Mouse (Mus musculus): Measurements from ENCODE around the gene Rpl37a. TPM values are rescaled to one million over a fixed set of nuclear protein-coding genes. Genes with fewer than 3 reads are reported as not detected.
A peak's percentile ranks its signal among the peaks of the same experiment; 100 is the strongest.

Rpl37a gene
- polyA plus RNA-seq, 2 experiments, result 1,768 to 2,315 TPM

GRCm38 (mm10) chr1:72744816-72745506 lies 33.9 kb downstream of the Rpl37a start:
- H3K27ac ChIP-seq (replicated peaks; ENCODE audit: low read depth, low read length), result 0 out of 2 replicates have a peak overlapping the region, but pooled peaks have one; percentile 34
- DNase-seq (ENCODE audit: low spot score) (no peak), ATAC-seq (ENCODE audit: low FRiP score, low read depth) (no peak)
- H3K9me3 ChIP-seq (ENCODE audit: control insufficient read depth, low read length), result no peaks in the 10 kb centered on the region
- H3K36me3 ChIP-seq (ENCODE audit: control insufficient read depth, insufficient read depth, low read length), result no peaks in the 10 kb centered on the region
- 0 out of 2 replicates have a peak, but pooled peaks cover 6% of the 10 kb centered on the region for H3K4me1 ChIP-seq (ENCODE audit: control insufficient read depth, insufficient read depth, low read length)
- H3K9ac ChIP-seq (ENCODE audit: low read depth, low read length, severe bottlenecking), result no peak overlapping the region
- H3K4me2 ChIP-seq (replicated peaks; ENCODE audit: low read depth, low read length, severe bottlenecking), result no peak overlapping the region
- no peak overlapping the region for H3K4me3 ChIP-seq (replicated peaks; ENCODE audit: low read length)
- no peak for TF ChIP-seq POLR2A (IDR thresholded peaks at IDR 0.05; ENCODE audit: borderline replicate concordance, extremely low read depth, insufficient read depth, insufficient read length)
- 49% methylated on average over 8 of the region's 8 CpGs for WGBS
- no peaks in the 10 kb centered on the region for H3K27me3 ChIP-seq (ENCODE audit: control insufficient read depth, insufficient read depth, low read length)

- WGBS, result 62% methylated on average over 7 of the region's 7 CpGs
- Histone ChIP-seq H3K27me3 (ENCODE audit: control insufficient read depth, insufficient read depth, low read length) (no peaks in the 10 kb centered on the region), H3K27ac (replicated peaks; ENCODE audit: low read depth, low read length) (no peak overlapping the region), H3K4me3 (replicated peaks; ENCODE audit: low read length) (no peak overlapping the region), H3K9me3 (ENCODE audit: control insufficient read depth, low read length) (no peaks in the 10 kb centered on the region), H3K9ac (ENCODE audit: low read depth, low read length, severe bottlenecking) (no peak overlapping the region), H3K4me1 (ENCODE audit: control insufficient read depth, insufficient read depth, low read length) (peaks cover 8% of the 10 kb centered on the region), H3K4me2 (replicated peaks; ENCODE audit: low read depth, low read length, severe bottlenecking) (no peak overlapping the region), H3K36me3 (ENCODE audit: control insufficient read depth, insufficient read depth, low read length) (no peaks in the 10 kb centered on the region)
- no peak for ATAC-seq (ENCODE audit: low FRiP score, low read depth)
- peak; percentile 64 for DNase-seq (ENCODE audit: low spot score)
- TF ChIP-seq POLR2A (IDR thresholded peaks at IDR 0.05; ENCODE audit: borderline replicate concordance, extremely low read depth, insufficient read depth, insufficient read length), result no peak
Observed at GRCm38 (mm10) chr1:72746382-72746781, 35.3 kb downstream of the Rpl37a start.

GRCm38 (mm10) chr1:72751371-72751781 lies 40.3 kb downstream of the Rpl37a start:
- H3K27ac ChIP-seq (replicated peaks; ENCODE audit: low read depth, low read length), result no peak overlapping the region
- ATAC-seq (ENCODE audit: low FRiP score, low read depth), result no peak
- H3K9ac ChIP-seq (ENCODE audit: low read depth, low read length, severe bottlenecking), result no peak overlapping the region
- DNase-seq (ENCODE audit: low spot score), result no peak
- 83% methylated on average over 7 of the region's 7 CpGs for WGBS
- no peaks in the 10 kb centered on the region for H3K27me3 ChIP-seq (ENCODE audit: control insufficient read depth, insufficient read depth, low read length)
- TF ChIP-seq POLR2A (IDR thresholded peaks at IDR 0.05; ENCODE audit: borderline replicate concordance, extremely low read depth, insufficient read depth, insufficient read length), result no peak
- H3K4me1 ChIP-seq (ENCODE audit: control insufficient read depth, insufficient read depth, low read length), result peaks cover 9% of the 10 kb centered on the region
- H3K36me3 ChIP-seq (ENCODE audit: control insufficient read depth, insufficient read depth, low read length), result no peaks in the 10 kb centered on the region
- H3K4me2 ChIP-seq (replicated peaks; ENCODE audit: low read depth, low read length, severe bottlenecking), result no peak overlapping the region
- no peak overlapping the region for H3K4me3 ChIP-seq (replicated peaks; ENCODE audit: low read length)
- no peaks in the 10 kb centered on the region for H3K9me3 ChIP-seq (ENCODE audit: control insufficient read depth, low read length)

- H3K4me3 ChIP-seq (replicated peaks; ENCODE audit: low read length), result no peak overlapping the region
- no peak overlapping the region for H3K4me2 ChIP-seq (replicated peaks; ENCODE audit: low read depth, low read length, severe bottlenecking)
- 74% methylated on average over 6 of the region's 6 CpGs for WGBS
- no peak overlapping the region for H3K27ac ChIP-seq (replicated peaks; ENCODE audit: low read depth, low read length)
- H3K27me3 ChIP-seq (ENCODE audit: control insufficient read depth, insufficient read depth, low read length), result no peaks in the 10 kb centered on the region
- ATAC-seq (ENCODE audit: low FRiP score, low read depth) (no peak), DNase-seq (ENCODE audit: low spot score) (no peak)
- H3K4me1 ChIP-seq (ENCODE audit: control insufficient read depth, insufficient read depth, low read length), result peaks cover 6% of the 10 kb centered on the region
- H3K9me3 ChIP-seq (ENCODE audit: control insufficient read depth, low read length), result no peaks in the 10 kb centered on the region
- no peaks in the 10 kb centered on the region for H3K36me3 ChIP-seq (ENCODE audit: control insufficient read depth, insufficient read depth, low read length)
- no peak for TF ChIP-seq POLR2A (IDR thresholded peaks at IDR 0.05; ENCODE audit: borderline replicate concordance, extremely low read depth, insufficient read depth, insufficient read length)
- H3K9ac ChIP-seq (ENCODE audit: low read depth, low read length, severe bottlenecking), result no peak overlapping the region
Observed at GRCm38 (mm10) chr1:72753211-72753610, 42.1 kb downstream of the Rpl37a start.

GRCm38 (mm10) chr1:72755227-72755626 lies 44.1 kb downstream of the Rpl37a start:
- DNase-seq (ENCODE audit: low spot score), result no peak
- TF ChIP-seq POLR2A (IDR thresholded peaks at IDR 0.05; ENCODE audit: borderline replicate concordance, extremely low read depth, insufficient read depth, insufficient read length), result no peak
- Histone ChIP-seq H3K9me3 (ENCODE audit: control insufficient read depth, low read length) (no peaks in the 10 kb centered on the region), H3K4me2 (replicated peaks; ENCODE audit: low read depth, low read length, severe bottlenecking) (no peak overlapping the region), H3K36me3 (ENCODE audit: control insufficient read depth, insufficient read depth, low read length) (no peaks in the 10 kb centered on the region), H3K4me1 (ENCODE audit: control insufficient read depth, insufficient read depth, low read length) (peaks cover 6% of the 10 kb centered on the region), H3K27ac (replicated peaks; ENCODE audit: low read depth, low read length) (no peak overlapping the region), H3K4me3 (replicated peaks; ENCODE audit: low read length) (no peak overlapping the region), H3K9ac (ENCODE audit: low read depth, low read length, severe bottlenecking) (no peak overlapping the region), H3K27me3 (ENCODE audit: control insufficient read depth, insufficient read depth, low read length) (no peaks in the 10 kb centered on the region)
- 66% methylated on average over 8 of the region's 8 CpGs for WGBS
- no peak for ATAC-seq (ENCODE audit: low FRiP score, low read depth)

All from limb, embryonic 14.5 days (tissue).